Mouse (Mus musculus) retina, postnatal 1 day (tissue): ENCODE data around the gene Gm10300.

Source experiments
- DNase-seq: peaks from one replicate; pipeline ENCODE4 v3.0.0-alpha.2; 2012

Gm10300 gene

GRCm38 (mm10) chr4:132079555-132080275 lies 5.2 kb downstream of the Gm10300 start:
- DNase-seq = peak; percentile 83

GRCm38 (mm10) chr4:132080492-132080983 lies 6.0 kb downstream of the Gm10300 start:
- DNase-seq = no peak

- DNase-seq = no peak
These were observed 10.6 kb downstream of the Gm10300 start for GRCm38 (mm10) chr4:132085114-132085513.

GRCm38 (mm10) chr4:132088921-132089320 lies 14.4 kb downstream of the Gm10300 start:
- peak; percentile 85 for DNase-seq

GRCm38 (mm10) chr4:132093136-132093535 lies 18.6 kb downstream of the Gm10300 start:
- DNase-seq = peak; percentile 88

GRCm38 (mm10) chr4:132093928-132094327 lies 19.4 kb downstream of the Gm10300 start:
- DNase-seq = no peak

- no peak for DNase-seq
These were observed 20.5 kb downstream of the Gm10300 start for GRCm38 (mm10) chr4:132095043-132095442.

- peak; percentile 73 for DNase-seq
These were observed 25.1 kb downstream of the Gm10300 start for GRCm38 (mm10) chr4:132099548-132099947.

- DNase-seq = peak; percentile 45
These were observed 26.7 kb downstream of the Gm10300 start for GRCm38 (mm10) chr4:132101152-132101551.

- DNase-seq = no peak
These were observed 33.7 kb downstream of the Gm10300 start for GRCm38 (mm10) chr4:132108221-132108620.

GRCm38 (mm10) chr4:132111227-132111626 lies 36.7 kb downstream of the Gm10300 start:
- DNase-seq = no peak

GRCm38 (mm10) chr4:132113411-132114095 lies 39.1 kb downstream of the Gm10300 start:
- DNase-seq = peak; percentile 53

GRCm38 (mm10) chr4:132116315-132116714 lies 41.8 kb downstream of the Gm10300 start:
- no peak for DNase-seq

GRCm38 (mm10) chr4:132119566-132119965 lies 45.1 kb downstream of the Gm10300 start:
- no peak for DNase-seq

GRCm38 (mm10) chr4:132121674-132122073 lies 47.2 kb downstream of the Gm10300 start:
- no peak for DNase-seq

GRCm38 (mm10) chr4:132123166-132123565 lies 48.7 kb downstream of the Gm10300 start:
- DNase-seq = no peak
